ENCODE assay signal across 12 mouse cellular contexts in the genomic region with DNA sequence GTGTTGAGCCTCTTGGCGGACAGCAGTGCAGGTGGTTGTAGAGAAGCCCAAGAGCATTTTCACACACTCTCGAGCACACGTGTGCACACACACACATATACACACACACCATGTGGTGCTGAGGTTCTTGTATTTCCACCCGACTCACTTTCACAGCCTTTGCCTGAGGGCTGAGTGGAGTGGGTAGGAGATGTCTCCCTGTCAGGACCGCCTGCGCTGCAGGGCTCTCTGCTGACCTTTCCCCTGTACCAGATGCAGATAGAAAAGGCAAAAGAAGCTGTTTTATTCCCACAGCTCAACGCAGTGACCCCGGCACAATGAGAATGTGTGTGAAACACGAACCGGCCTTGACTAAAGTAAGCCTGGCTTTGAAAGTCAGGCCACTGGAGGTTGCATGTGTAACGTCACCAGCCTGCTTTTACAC.
DNase-seq lines count a peak whose midpoint lies in the region; ATAC-seq lines count a peak whose summit lies in the region.
"Had no signal": no experiment of that assay in that cellular context is flagged by ENCODE, and none has a peak within 500 bp of the region (broad histone marks: within the 10 kb centered on the region; RNA-seq: fewer than 3 reads in every experiment).

No protein-coding gene starts in this region.

- peak; percentile 71 for DNase-seq in hindbrain, embryonic 10.5 days (ENCODE audit: low spot score)
- DNase-seq in forebrain, embryonic 10.5 days (ENCODE audit: extremely low spot score, low spot score), result no peak
- DNase-seq in hindbrain, embryonic 14.5 days (ENCODE audit: low spot score), result no peak
- no peak for DNase-seq in layer of hippocampus, postnatal 36 days
- no peak for DNase-seq in adrenal gland, postnatal 14 days
- DNase-seq: adrenal gland, adult 2 months; gastrocnemius, adult 2 months; kidney, adult 9 months had no signal

- H3K27ac ChIP-seq in hindbrain, embryonic 10.5 days, result peak overlapping the region; percentile 75
- H3K27ac ChIP-seq in hindbrain, embryonic 16.5 days (ENCODE audit: low read depth, low read length), result no peak overlapping the region
- peak overlapping the region; percentile 71 for H3K27ac ChIP-seq in forebrain, embryonic 10.5 days
- H3K27ac ChIP-seq in hindbrain, embryonic 14.5 days, result peak overlapping the region; percentile 28; the same call in 1 of the 2 replicates
- no peak overlapping the region for H3K27ac ChIP-seq in midbrain, embryonic 16.5 days (ENCODE audit: low read length)
- H3K27ac ChIP-seq: gastrocnemius, adult 2 months; heart, embryonic 10.5 days had no signal

- H3K9me3 ChIP-seq in hindbrain, embryonic 10.5 days, result no peaks in the 10 kb centered on the region
- H3K9me3 ChIP-seq in hindbrain, embryonic 16.5 days (ENCODE audit: control insufficient read depth, low read length), result no peaks in the 10 kb centered on the region
- no peaks in the 10 kb centered on the region for H3K9me3 ChIP-seq in forebrain, embryonic 10.5 days
- H3K9me3 ChIP-seq in hindbrain, embryonic 14.5 days (ENCODE audit: control insufficient read depth, low read length), result no peaks in the 10 kb centered on the region
- no peaks in the 10 kb centered on the region for H3K9me3 ChIP-seq in midbrain, embryonic 16.5 days (replicated peaks; ENCODE audit: control insufficient read depth, low read length, poor library complexity, severe bottlenecking)
- H3K9me3 ChIP-seq: heart, embryonic 10.5 days had no signal

- no peak overlapping the region for H3K4me2 ChIP-seq in hindbrain, embryonic 16.5 days (ENCODE audit: low read length)
- H3K4me2 ChIP-seq in hindbrain, embryonic 14.5 days (replicated peaks), result no peak overlapping the region
- H3K4me2 ChIP-seq in midbrain, embryonic 16.5 days (ENCODE audit: low read length), result no peak overlapping the region

- ATAC-seq in hindbrain, embryonic 16.5 days, result no peak
- ATAC-seq in hindbrain, embryonic 14.5 days (ENCODE audit: low FRiP score), result peak; percentile 40; the same call in 1 of the 2 replicates
- ATAC-seq in midbrain, embryonic 16.5 days, result 0 out of 2 replicates have a peak, but pooled peaks have one; percentile 12
- ATAC-seq in erythroid progenitor cell, adult 5-6 weeks (replicated peaks; ENCODE audit: low FRiP score, poor library complexity, severe bottlenecking), result no peak

- peaks cover 57% of the 10 kb centered on the region for H3K4me1 ChIP-seq in hindbrain, embryonic 10.5 days (replicated peaks)
- H3K4me1 ChIP-seq in hindbrain, embryonic 16.5 days (ENCODE audit: control insufficient read depth, insufficient read depth, low read depth, low read length), result peaks cover 25% of the 10 kb centered on the region
- peaks cover 47% of the 10 kb centered on the region for H3K4me1 ChIP-seq in forebrain, embryonic 10.5 days
- peaks cover 24% of the 10 kb centered on the region for H3K4me1 ChIP-seq in hindbrain, embryonic 14.5 days (replicated peaks; ENCODE audit: control insufficient read depth, insufficient read depth, low read length)
- H3K4me1 ChIP-seq in midbrain, embryonic 16.5 days (ENCODE audit: control insufficient read depth, insufficient read depth, low read length), result peaks cover 23% of the 10 kb centered on the region

- WGBS in hindbrain, embryonic 10.5 days, result 22% methylated on average over 11 of the region's 11 CpGs
- WGBS in hindbrain, embryonic 16.5 days, result 32% methylated on average over 11 of the region's 11 CpGs
- WGBS in forebrain, embryonic 10.5 days, result 47% methylated on average over 11 of the region's 11 CpGs
- WGBS in hindbrain, embryonic 14.5 days, result 29% methylated on average over 11 of the region's 11 CpGs
- 30% methylated on average over 11 of the region's 11 CpGs for WGBS in midbrain, embryonic 16.5 days

- no peaks in the 10 kb centered on the region for H3K36me3 ChIP-seq in hindbrain, embryonic 10.5 days
- no peaks in the 10 kb centered on the region for H3K36me3 ChIP-seq in hindbrain, embryonic 16.5 days (ENCODE audit: control insufficient read depth, insufficient read depth, low read length)
- H3K36me3 ChIP-seq in forebrain, embryonic 10.5 days (replicated peaks), result peaks cover 8% of the 10 kb centered on the region; the same call in 1 of the 2 replicates
- no peaks in the 10 kb centered on the region for H3K36me3 ChIP-seq in hindbrain, embryonic 14.5 days (replicated peaks; ENCODE audit: control insufficient read depth, insufficient read depth)
- no peaks in the 10 kb centered on the region for H3K36me3 ChIP-seq in midbrain, embryonic 16.5 days (ENCODE audit: control insufficient read depth, insufficient read depth, low read length)
- H3K36me3 ChIP-seq: heart, embryonic 10.5 days had no signal

- H3K9ac ChIP-seq in hindbrain, embryonic 16.5 days (ENCODE audit: low read depth, low read length), result no peak overlapping the region; the same call in 1 of the 2 replicates
- H3K9ac ChIP-seq in hindbrain, embryonic 14.5 days, result no peak overlapping the region
- no peak overlapping the region for H3K9ac ChIP-seq in midbrain, embryonic 16.5 days (ENCODE audit: low read depth, low read length)

- no peak overlapping the region for H3K4me3 ChIP-seq in hindbrain, embryonic 10.5 days
- no peak overlapping the region for H3K4me3 ChIP-seq in hindbrain, embryonic 16.5 days (ENCODE audit: low read length)
- no peak overlapping the region for H3K4me3 ChIP-seq in forebrain, embryonic 10.5 days
- H3K4me3 ChIP-seq in hindbrain, embryonic 14.5 days (replicated peaks; ENCODE audit: low read length), result no peak overlapping the region
- no peak overlapping the region for H3K4me3 ChIP-seq in midbrain, embryonic 16.5 days (ENCODE audit: low read depth, low read length)
- H3K4me3 ChIP-seq: gastrocnemius, adult 2 months; heart, embryonic 10.5 days had no signal

- H3K27me3 ChIP-seq in hindbrain, embryonic 10.5 days (ENCODE audit: insufficient read depth, poor library complexity, severe bottlenecking), result no peaks in the 10 kb centered on the region
- H3K27me3 ChIP-seq in hindbrain, embryonic 16.5 days (replicated peaks; ENCODE audit: control insufficient read depth, insufficient read depth, low read length), result no peaks in the 10 kb centered on the region
- H3K27me3 ChIP-seq in forebrain, embryonic 10.5 days (ENCODE audit: poor library complexity, severe bottlenecking), result peaks cover 11% of the 10 kb centered on the region; the same call in 1 of the 2 replicates
- H3K27me3 ChIP-seq in hindbrain, embryonic 14.5 days (ENCODE audit: control insufficient read depth, insufficient read depth, low read length), result no peaks in the 10 kb centered on the region
- no peaks in the 10 kb centered on the region for H3K27me3 ChIP-seq in midbrain, embryonic 16.5 days (ENCODE audit: control insufficient read depth, insufficient read depth, low read depth, low read length)

Comparison
In these comparisons a context has a peak if more than half of its experiments do, and no peak if none do; other contexts are left out.
1. H3K27ac ChIP-seq: peak in hindbrain, embryonic 10.5 days (single experiment), forebrain, embryonic 10.5 days (single experiment) and hindbrain, embryonic 14.5 days (single experiment); none in hindbrain, embryonic 16.5 days (single experiment) and midbrain, embryonic 16.5 days (single experiment).
2. ATAC-seq: peak in hindbrain, embryonic 14.5 days (single experiment) and midbrain, embryonic 16.5 days (single experiment); none in hindbrain, embryonic 16.5 days (single experiment) and erythroid progenitor cell, adult 5-6 weeks (single experiment).